Mouse (Mus musculus): ENCODE results near the gene Ccdc27. TPM values are rescaled to one million over a fixed set of nuclear protein-coding genes. Genes with fewer than 3 reads are reported as not detected.

Ccdc27 gene
- not detected for total RNA-seq (2021)
- long read RNA-seq, experiment 1, result 0 reads
- long read RNA-seq, experiment 2, partial matches to known transcripts, result 1 of 1 reads
- long read RNA-seq, experiment 2, other reads (novel, unspliced or antisense), result 0 of 1 reads

- no peak for DNase-seq
Observed at GRCm38 (mm10) chr4:154042577-154042976, at the start of gene Ccdc27. Gene Ccdc27, minus strand, starts transcription at chr4:154042677.

- no peak for DNase-seq
Observed at GRCm38 (mm10) chr4:154091356-154091755, 48.9 kb upstream of the Ccdc27 start.

GRCm38 (mm10) chr4:154089205-154089604 lies 46.7 kb upstream of the Ccdc27 start:
- DNase-seq, result no peak

GRCm38 (mm10) chr4:154086436-154086835 lies 44.0 kb upstream of the Ccdc27 start:
- DNase-seq, result no peak

GRCm38 (mm10) chr4:154085856-154086255 lies 43.4 kb upstream of the Ccdc27 start:
- DNase-seq, result no peak

GRCm38 (mm10) chr4:154081974-154082373 lies 39.5 kb upstream of the Ccdc27 start:
- DNase-seq, result no peak

- no peak for DNase-seq
Observed at GRCm38 (mm10) chr4:154081021-154081420, 38.5 kb upstream of the Ccdc27 start.

- no peak for DNase-seq
Observed at GRCm38 (mm10) chr4:154080211-154080610, 37.7 kb upstream of the Ccdc27 start.

- DNase-seq, result no peak
Observed at GRCm38 (mm10) chr4:154071941-154072340, 29.5 kb upstream of the Ccdc27 start.

GRCm38 (mm10) chr4:154071521-154071920 lies 29.0 kb upstream of the Ccdc27 start:
- DNase-seq, result no peak

GRCm38 (mm10) chr4:154070896-154071295 lies 28.4 kb upstream of the Ccdc27 start:
- DNase-seq, result peak; percentile 73

- peak; percentile 29 for DNase-seq
Observed at GRCm38 (mm10) chr4:154064827-154065773, 22.6 kb upstream of the Ccdc27 start.

GRCm38 (mm10) chr4:154057696-154058095 lies 15.2 kb upstream of the Ccdc27 start:
- DNase-seq, result no peak

GRCm38 (mm10) chr4:154056661-154057060 lies 14.2 kb upstream of the Ccdc27 start:
- peak; percentile 55 for DNase-seq

- no peak for DNase-seq
Observed at GRCm38 (mm10) chr4:154056046-154056445, 13.6 kb upstream of the Ccdc27 start.

- DNase-seq, result peak; percentile 14
Observed at GRCm38 (mm10) chr4:154055482-154055881, 13.0 kb upstream of the Ccdc27 start.

- DNase-seq, result no peak
Observed at GRCm38 (mm10) chr4:154053065-154053464, 10.6 kb upstream of the Ccdc27 start.

GRCm38 (mm10) chr4:154051401-154051800 lies 8.9 kb upstream of the Ccdc27 start:
- DNase-seq, result no peak

- no peak for DNase-seq
Observed at GRCm38 (mm10) chr4:154045837-154046236, 3.4 kb upstream of the Ccdc27 start.

GRCm38 (mm10) chr4:154037123-154037522 lies 5.4 kb downstream of the Ccdc27 start:
- DNase-seq, result no peak

- no peak for DNase-seq
Observed at GRCm38 (mm10) chr4:154028646-154029045, 13.8 kb downstream of the Ccdc27 start.

- no peak for DNase-seq
Observed at GRCm38 (mm10) chr4:154028066-154028465, 14.4 kb downstream of the Ccdc27 start.

GRCm38 (mm10) chr4:154026441-154026761 lies 16.1 kb downstream of the Ccdc27 start:
- no peak for DNase-seq
